Mouse (Mus musculus) heart, embryonic 16.5 days (tissue): ENCODE measurements around the gene Gm5294. TPM values are rescaled to one million over a fixed set of nuclear protein-coding genes. Genes with fewer than 3 reads are reported as not detected.
A peak's percentile ranks its signal among the peaks of the same experiment; 100 is the strongest.

Source experiments
- ATAC-seq: fragments of 200-750 bp; cut with Nextera tagmentation; replicated peaks from 2 replicates; pipeline ENCODE4 v1.8.0; 2017; ENCODE audit warnings: moderate number of reproducible peaks; ENCODE audit not compliant: insufficient read depth, low FRiP score; ENCODE audit errors: extremely low read depth
- H3K27ac ChIP-seq: fragments of 300-500 bp; sonication (generic); 2 replicates; pipeline ENCODE4 v1.5.1; 2014; ENCODE audit warnings: mild to moderate bottlenecking, low read length, control low read depth, moderate library complexity
- H3K27me3 ChIP-seq: fragments of 300-500 bp; sonication (generic); 2 replicates; pipeline ENCODE4 v1.6.1; 2014; ENCODE audit warnings: low read length, mixed read lengths; ENCODE audit not compliant: control insufficient read depth, insufficient read depth
- H3K36me3 ChIP-seq: fragments of 300-500 bp; sonication (generic); 2 replicates; pipeline ENCODE4 v1.6.1; 2014; ENCODE audit not compliant: control insufficient read depth, insufficient read depth
- H3K4me1 ChIP-seq: fragments of 300-500 bp; sonication (generic); 2 replicates; pipeline ENCODE4 v1.6.1; 2014; ENCODE audit warnings: low read length, mixed read lengths; ENCODE audit not compliant: control insufficient read depth, insufficient read depth
- H3K4me2 ChIP-seq: fragments of 300-500 bp; sonication (generic); 2 replicates; pipeline ENCODE4 v1.6.1; 2014; ENCODE audit warnings: low read depth, mild to moderate bottlenecking, control low read depth, low read length
- H3K4me3 ChIP-seq: fragments of 300-500 bp; sonication (generic); 2 replicates; pipeline ENCODE4 v1.5.1; 2014; ENCODE audit warnings: mild to moderate bottlenecking, control low read depth, low read length
- H3K9ac ChIP-seq: fragments of 300-500 bp; sonication (generic); 2 replicates; pipeline ENCODE4 v1.6.1; 2014; ENCODE audit warnings: low read length, control low read depth
- H3K9me3 ChIP-seq: fragments of 300-500 bp; sonication (generic); replicated peaks from 2 replicates; pipeline ENCODE4 v1.6.1; 2016; ENCODE audit warnings: low read length; ENCODE audit not compliant: control insufficient read depth
- WGBS: fragments of 180-500 bp; shearing (Covaris S2); extraction: QIAGEN DNeasy Blood & Tissue Kit; methylation state at CpG from one replicate; pipeline ENCODE4 v1.1.7; 2014; 5-methylcytosine and 5-hydroxymethylcytosine counted together
- polyA plus RNA-seq: library from polyadenylated mRNA; unstranded; fragments of >200 nt; fragmentation: Nextera tagmentation; extraction: Ambion mirVana; gene quantifications from 2 replicates; pipeline ENCODE4 v1.2.1, GENCODE M21; 2015

Gene Gm5294
- polyA plus RNA-seq, 1 experiment from 2014 or later = 0.24 TPM

DNA sequence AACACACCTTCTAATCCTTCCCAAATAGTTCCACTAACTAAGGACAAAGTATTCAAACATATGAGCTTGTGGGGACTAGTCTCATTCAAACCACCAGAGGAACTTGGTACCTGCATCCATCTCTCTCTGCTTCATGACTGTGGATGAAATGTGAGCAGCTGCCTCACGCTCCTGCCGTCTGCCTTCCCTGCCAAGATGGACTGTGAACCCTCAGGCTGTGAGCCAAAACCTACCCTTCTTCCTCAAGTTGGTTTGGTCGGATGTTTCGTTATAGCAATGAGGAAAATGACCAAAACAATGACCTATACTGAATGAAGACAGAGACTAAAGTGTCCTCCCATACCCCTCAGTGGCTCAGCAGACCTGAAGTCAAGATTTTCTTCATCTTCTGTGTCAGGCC lies 21.1 kb downstream of the Gm5294 start:
- no peak overlapping the region for H3K4me2 ChIP-seq
- no peak for ATAC-seq
- 87% methylated on average over 4 of the region's 4 CpGs for WGBS

DNA sequence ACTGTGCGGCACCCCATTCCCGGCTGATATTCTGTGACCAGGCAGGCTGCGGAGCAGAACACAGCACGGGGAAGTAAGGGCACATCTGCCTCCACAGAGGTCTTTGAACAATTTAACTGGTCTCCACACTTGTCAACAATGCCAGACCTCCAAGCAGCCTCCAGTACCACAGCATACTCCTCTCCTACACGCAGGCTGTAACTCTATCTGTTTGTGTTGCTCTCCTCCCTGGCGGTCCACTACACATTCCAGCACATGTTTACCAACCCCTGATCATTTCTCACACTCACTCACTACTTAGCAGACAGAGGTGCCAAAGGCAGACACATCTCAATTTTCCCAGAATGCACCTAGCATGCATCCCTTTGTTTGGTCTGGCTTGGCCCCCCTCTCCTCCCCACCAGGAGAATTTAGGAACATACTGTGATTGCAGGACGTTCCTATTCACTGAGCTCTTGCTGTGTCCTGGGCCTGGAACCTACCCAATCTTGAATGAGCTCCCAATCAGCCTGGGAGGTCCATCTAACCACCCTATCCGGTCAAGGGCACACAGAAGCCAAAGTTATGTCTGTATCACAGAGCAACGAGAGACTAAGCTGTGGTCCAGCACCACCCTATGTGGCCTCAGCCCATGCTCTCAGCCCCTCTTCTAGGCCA lies 23.4 kb downstream of the Gm5294 start:
- H3K4me2 ChIP-seq = no peak overlapping the region
- H3K36me3 ChIP-seq = no peaks in the 10 kb centered on the region
- ATAC-seq = no peak
- no peak overlapping the region for H3K27ac ChIP-seq
- H3K27me3 ChIP-seq = no peaks in the 10 kb centered on the region; the same call in 1 of the 2 replicates
- no peak overlapping the region for H3K9ac ChIP-seq
- no peak overlapping the region for H3K4me3 ChIP-seq
- WGBS = 60% methylated on average over 9 of the region's 9 CpGs
- peaks cover 13% of the 10 kb centered on the region; the same call in 1 of the 2 replicates for H3K4me1 ChIP-seq
- H3K9me3 ChIP-seq = peaks cover 7% of the 10 kb centered on the region; the same call in 1 of the 2 replicates

More for the DNA sequence above, 21.1 kb downstream of the Gm5294 start:
- Histone ChIP-seq H3K9me3 (peaks cover 7% of the 10 kb centered on the region; the same call in 1 of the 2 replicates), H3K36me3 (no peaks in the 10 kb centered on the region), H3K27ac (no peak overlapping the region), H3K9ac (no peak overlapping the region), H3K27me3 (no peaks in the 10 kb centered on the region), H3K4me3 (no peak overlapping the region), H3K4me1 (peaks cover 5% of the 10 kb centered on the region; the same call in 1 of the 2 replicates)

DNA sequence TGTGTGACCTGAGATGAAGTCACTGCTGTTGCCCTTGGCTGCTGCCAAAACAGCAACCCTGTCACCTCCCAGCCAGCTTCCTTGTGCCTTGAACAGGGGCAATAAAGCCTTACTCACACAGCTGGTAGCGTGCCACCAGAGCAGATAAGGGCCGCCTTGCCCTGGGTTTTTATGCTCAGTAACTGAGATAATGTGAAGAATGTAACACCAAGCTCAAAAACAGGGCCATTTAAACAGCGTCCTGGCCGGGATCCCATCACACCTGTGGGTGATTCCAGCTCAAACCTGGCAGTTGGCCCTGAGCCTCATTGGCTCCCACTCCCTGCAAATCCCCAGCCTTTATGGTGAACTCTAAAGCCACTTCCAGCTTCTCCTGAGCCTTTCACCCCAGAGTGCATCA lies 26.6 kb downstream of the Gm5294 start:
- no peak overlapping the region for H3K27ac ChIP-seq
- H3K9ac ChIP-seq = no peak overlapping the region
- H3K4me2 ChIP-seq = no peak overlapping the region
- H3K9me3 ChIP-seq = no peaks in the 10 kb centered on the region
- no peaks in the 10 kb centered on the region; the same call in 1 of the 2 replicates for H3K27me3 ChIP-seq
- no peak overlapping the region for H3K4me3 ChIP-seq
- H3K4me1 ChIP-seq = peaks cover 13% of the 10 kb centered on the region; the same call in 1 of the 2 replicates
- WGBS = 33% methylated on average over 4 of the region's 4 CpGs
- ATAC-seq = peak; percentile 49
- H3K36me3 ChIP-seq = no peaks in the 10 kb centered on the region

DNA sequence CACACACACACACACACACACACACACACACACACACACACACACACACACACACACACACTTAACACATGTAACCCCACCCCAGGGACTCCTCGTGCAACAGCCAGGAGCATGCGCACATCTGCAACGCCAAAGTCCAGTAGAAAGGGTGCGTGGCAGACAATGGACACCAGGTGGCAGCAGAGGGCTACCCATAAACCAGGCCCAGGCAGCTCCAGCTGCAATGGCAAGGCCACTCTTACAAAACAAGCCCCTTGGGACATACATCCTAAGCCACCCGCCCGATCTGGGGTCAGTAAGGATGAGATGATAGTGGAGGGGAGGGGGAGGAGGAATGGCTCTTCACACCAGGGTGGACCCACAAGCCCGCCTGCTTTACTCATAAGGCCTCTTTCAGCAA lies 28.2 kb downstream of the Gm5294 start:
- no peaks in the 10 kb centered on the region; the same call in 1 of the 2 replicates for H3K27me3 ChIP-seq
- 5% methylated on average over 7 of the region's 7 CpGs for WGBS
- peak; percentile 49 for ATAC-seq
- no peaks in the 10 kb centered on the region for H3K36me3 ChIP-seq
- H3K4me1 ChIP-seq = peaks cover 13% of the 10 kb centered on the region; the same call in 1 of the 2 replicates
- peaks cover 5% of the 10 kb centered on the region for H3K9me3 ChIP-seq
- no peak overlapping the region for H3K27ac ChIP-seq
- H3K4me2 ChIP-seq = no peak overlapping the region
- no peak overlapping the region for H3K4me3 ChIP-seq
- no peak overlapping the region for H3K9ac ChIP-seq

DNA sequence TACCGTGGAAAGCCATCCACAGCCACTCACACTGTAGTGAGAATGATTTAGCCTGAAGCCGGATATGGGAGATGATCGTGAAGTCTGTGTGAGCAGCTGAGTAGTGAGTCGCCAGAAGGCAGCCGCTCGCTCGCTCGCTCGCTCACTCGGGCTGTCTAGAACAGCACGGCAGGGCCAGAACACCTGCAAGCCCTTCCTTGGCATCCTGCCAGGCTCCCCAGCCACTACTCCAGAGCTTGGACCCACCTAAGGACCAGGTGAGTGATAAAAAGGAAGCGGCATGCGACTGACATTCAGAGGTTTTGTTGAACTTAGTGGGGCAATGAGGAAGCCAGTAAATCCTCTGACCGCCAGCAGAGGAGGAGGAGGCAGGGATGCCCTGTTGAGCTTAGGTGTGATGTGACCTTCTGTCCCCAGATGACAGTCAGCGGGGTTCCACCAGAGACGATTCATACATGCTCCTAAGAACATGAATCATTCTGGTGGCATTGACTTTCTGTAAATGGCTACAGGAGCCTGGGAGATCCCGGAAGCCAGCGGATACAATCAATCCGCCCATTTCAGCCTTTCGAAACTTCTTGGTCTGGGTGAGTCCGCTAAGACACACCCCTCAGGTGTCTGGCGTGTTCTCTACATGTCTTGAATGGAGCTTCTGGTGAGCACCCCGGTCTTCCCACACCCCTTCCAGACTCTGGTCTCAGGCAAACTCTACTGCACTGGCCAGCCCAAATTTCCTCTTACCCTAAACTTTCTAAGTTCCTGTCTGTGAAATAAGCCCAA lies 30.0 kb downstream of the Gm5294 start:
- WGBS = 74% methylated on average over 23 of the region's 23 CpGs
- Histone ChIP-seq H3K36me3 (no peaks in the 10 kb centered on the region), H3K27me3 (no peaks in the 10 kb centered on the region; the same call in 1 of the 2 replicates), H3K9ac (no peak overlapping the region), H3K4me1 (peaks cover 10% of the 10 kb centered on the region; the same call in 1 of the 2 replicates), H3K27ac (no peak overlapping the region), H3K4me3 (no peak overlapping the region), H3K9me3 (peaks cover 5% of the 10 kb centered on the region), H3K4me2 (no peak overlapping the region)
- no peak for ATAC-seq

DNA sequence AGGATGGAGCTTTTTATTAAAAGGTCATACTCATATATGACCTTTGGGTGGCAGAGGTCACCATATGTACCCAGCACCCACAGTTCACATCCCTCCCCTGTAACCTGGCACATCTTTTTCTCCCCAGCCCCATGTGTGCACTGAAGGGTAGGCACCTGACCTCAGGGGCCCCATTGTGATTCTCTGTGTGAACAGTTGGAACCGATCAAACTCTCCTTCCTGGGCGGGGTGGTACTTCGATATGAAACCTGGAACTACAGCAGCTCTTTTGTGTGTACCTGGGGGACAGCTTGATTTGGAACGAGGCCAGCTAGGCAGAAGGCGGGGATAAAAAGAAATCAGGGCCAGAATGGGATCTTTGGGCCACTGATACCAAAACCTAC lies 30.6 kb downstream of the Gm5294 start:
- Histone ChIP-seq H3K27ac (no peak overlapping the region), H3K4me3 (no peak overlapping the region), H3K4me2 (no peak overlapping the region), H3K36me3 (no peaks in the 10 kb centered on the region), H3K9ac (no peak overlapping the region), H3K4me1 (peaks cover 10% of the 10 kb centered on the region; the same call in 1 of the 2 replicates), H3K27me3 (no peaks in the 10 kb centered on the region; the same call in 1 of the 2 replicates), H3K9me3 (peaks cover 5% of the 10 kb centered on the region)
- 79% methylated on average over 5 of the region's 5 CpGs for WGBS
- no peak for ATAC-seq

DNA sequence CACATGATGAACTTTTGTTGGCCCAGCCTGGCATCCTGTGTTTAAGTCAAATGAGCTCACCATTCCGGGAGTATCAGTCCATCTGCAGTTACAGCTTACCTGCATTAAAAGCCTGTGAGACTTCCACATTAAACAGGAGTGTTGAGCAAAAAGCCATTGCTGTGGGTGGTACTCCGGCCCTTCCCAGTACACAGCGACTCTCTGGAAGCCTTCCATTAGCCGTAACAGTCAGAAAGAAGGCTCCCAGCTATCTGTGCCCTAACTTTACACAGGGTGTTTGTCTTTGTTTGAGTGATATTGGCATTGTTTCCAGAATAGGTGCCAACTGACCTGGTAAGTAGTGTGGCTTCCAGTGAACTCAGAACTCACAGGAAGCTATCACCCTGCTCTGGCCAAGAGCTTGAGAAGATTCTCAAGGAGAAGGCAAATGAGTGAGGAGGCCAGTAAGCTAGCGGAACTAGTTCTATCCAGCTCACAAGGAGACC lies 31.5 kb downstream of the Gm5294 start:
- H3K36me3 ChIP-seq = no peaks in the 10 kb centered on the region
- 88% methylated on average over 5 of the region's 5 CpGs for WGBS
- H3K4me1 ChIP-seq = peaks cover 5% of the 10 kb centered on the region; the same call in 1 of the 2 replicates
- no peak overlapping the region for H3K27ac ChIP-seq
- H3K9ac ChIP-seq = no peak overlapping the region
- no peak overlapping the region for H3K4me3 ChIP-seq
- H3K27me3 ChIP-seq = no peaks in the 10 kb centered on the region; the same call in 1 of the 2 replicates
- no peak for ATAC-seq
- H3K4me2 ChIP-seq = no peak overlapping the region
- H3K9me3 ChIP-seq = peaks cover 5% of the 10 kb centered on the region

DNA sequence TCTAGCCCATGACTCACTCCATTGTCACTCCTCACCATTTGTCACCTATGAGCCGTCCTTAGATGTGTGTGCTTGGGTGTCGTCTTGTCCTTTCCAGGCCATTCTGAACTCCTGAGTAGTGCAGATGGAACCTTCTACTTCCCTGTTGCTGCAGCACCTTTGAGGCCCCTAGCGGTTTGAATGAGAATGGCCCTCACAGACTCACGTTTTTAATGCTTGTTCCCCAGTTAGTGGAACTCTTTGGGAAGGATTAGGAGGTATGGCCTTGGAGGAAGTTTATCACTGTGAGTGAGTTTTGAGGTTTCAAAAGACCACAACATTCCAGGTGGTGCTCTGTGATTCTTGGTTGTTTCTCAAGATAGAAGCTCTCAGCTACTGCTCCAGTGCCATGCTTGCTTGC lies 32.3 kb downstream of the Gm5294 start:
- no peak for ATAC-seq
- WGBS = 76% methylated on average over 4 of the region's 4 CpGs
- H3K9ac ChIP-seq = no peak overlapping the region

DNA sequence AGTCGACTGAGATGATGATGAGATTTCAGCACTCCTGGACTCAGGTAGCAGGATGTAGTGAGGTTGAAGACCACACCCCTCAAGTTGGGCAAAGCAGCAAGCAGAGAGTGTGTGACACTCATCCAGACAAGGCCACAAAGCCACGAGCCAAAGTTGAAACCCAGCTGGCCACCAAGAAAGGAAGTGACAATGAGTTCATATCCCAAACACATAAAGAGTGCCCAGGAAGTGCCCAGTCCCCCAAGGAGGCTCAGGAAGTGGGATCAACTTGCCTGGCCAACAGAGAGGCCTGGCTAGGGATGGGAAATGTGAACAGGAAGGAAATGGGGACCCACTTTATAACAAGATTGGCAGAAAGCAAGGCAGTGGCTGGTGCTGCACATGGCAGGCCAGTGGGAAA lies 33.5 kb downstream of the Gm5294 start:
- Histone ChIP-seq H3K4me3 (no peak overlapping the region), H3K9me3 (peaks cover 5% of the 10 kb centered on the region), H3K4me2 (no peak overlapping the region), H3K4me1 (peaks cover 9% of the 10 kb centered on the region), H3K9ac (no peak overlapping the region), H3K36me3 (no peaks in the 10 kb centered on the region), H3K27ac (no peak overlapping the region), H3K27me3 (no peaks in the 10 kb centered on the region)
- no peak for ATAC-seq
- WGBS = 60% methylated on average over 2 of the region's 2 CpGs

More for the DNA sequence above, 32.3 kb downstream of the Gm5294 start:
- no peak overlapping the region for H3K4me2 ChIP-seq
- H3K36me3 ChIP-seq = no peaks in the 10 kb centered on the region
- H3K4me3 ChIP-seq = no peak overlapping the region
- H3K9me3 ChIP-seq = peaks cover 5% of the 10 kb centered on the region
- H3K4me1 ChIP-seq = no peaks in the 10 kb centered on the region
- H3K27ac ChIP-seq = no peak overlapping the region
- no peaks in the 10 kb centered on the region; the same call in 1 of the 2 replicates for H3K27me3 ChIP-seq
